Mouse (Mus musculus) cerebellum, adult 8-10 months (tissue): ENCODE data around the gene Spag6.

Experiments
- DNase-seq: peaks from one replicate; pipeline ENCODE4 v3.0.0; 2022

The Spag6 gene

DNA sequence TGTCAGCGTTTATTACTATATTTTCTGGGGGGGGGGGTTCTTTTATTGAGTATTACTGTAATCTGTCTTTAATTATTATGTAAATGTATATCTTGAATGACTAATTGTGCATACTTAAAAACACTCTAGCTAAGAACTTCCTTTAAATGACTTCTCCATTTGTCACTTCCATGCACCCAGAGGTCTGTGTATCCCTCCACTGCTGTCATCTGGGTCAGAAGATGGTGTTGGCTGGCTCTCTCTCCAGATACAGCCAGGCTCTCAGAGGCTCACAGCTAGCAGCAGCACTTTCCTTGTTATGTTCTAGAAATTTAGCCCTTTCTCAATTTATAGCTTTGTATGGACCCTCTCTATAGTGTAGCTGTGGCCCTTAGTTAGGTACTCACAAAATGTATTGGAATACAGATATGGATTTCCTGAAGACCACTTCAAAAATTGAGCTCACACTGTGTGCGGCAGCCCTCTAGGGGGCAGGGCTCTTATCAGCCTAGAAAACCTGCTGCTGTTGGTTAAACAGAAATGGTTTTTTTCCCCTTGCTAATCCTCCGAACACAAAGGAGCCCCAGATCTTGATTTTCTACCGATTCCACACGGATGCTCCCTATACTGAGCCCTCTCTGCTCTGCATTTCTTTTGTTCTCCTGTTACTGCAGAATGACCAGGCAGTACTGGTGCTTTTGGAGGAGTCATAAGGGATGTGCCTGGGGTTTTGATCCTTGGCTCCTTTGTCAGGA is 40.7 kb downstream of the Spag6 start:
- no peak for DNase-seq

DNA sequence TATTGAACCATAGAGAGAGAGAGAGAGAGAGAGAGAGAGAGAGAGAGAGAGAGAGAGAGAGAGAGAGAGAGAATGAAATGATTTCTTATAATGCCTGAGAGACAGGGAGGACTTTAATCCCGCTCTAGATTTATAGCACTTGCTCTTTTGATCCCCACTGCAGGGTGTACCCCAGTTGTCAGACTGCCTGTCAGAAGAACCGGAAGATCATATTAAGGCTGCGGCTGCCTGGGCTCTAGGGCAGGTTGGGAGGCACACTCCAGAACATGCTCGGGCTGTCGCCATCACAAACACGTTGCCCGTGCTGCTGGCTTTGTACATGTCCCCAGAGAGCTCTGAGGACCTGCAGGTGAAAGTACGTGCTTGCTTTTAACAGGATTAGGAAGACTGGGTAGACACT is 43.2 kb downstream of the Spag6 start:
- no peak for DNase-seq

DNA sequence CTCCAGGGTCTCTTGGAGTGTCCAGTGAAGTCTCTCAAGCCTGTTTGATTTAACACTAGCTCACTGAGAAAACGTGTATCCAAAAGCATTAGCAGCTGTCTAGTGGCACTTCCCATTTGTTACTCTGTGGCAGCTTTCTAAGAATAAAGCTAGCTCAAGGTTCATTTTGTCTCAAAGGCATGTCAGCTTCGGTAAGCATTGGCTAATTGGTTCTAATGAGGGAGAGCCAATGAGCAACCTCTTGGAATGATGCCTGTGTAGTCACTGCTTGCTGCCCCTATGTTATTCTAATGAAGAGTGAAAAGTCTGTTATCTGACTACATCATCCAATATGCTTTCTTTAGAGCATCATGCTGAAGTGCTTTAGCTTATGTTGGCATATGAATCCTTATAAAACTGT is 45.4 kb downstream of the Spag6 start:
- DNase-seq, result no peak

- DNase-seq, result peak; percentile 13
These were observed 62.3 kb downstream of the Spag6 start for GRCm38 (mm10) chr2:18756144-18756543.

DNA sequence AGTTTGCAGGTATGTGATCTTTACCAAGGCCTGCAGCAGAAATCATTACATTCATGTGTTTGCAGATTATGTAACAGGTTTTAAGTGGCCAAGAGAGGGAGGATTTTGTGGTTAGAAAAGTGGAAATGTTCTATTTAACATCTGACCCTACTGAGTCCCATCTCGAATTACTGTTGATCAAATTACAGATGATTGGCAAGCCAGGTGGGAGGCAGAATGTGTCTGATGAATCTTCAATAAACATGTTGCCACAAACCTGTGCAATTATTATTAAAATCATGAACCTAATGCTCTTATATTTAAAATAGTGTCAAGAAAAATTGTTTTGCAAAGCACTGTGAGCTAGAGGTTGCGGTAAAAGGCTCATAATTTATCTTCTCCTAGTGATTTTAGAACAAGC is 71.0 kb downstream of the Spag6 start:
- DNase-seq, result no peak

DNA sequence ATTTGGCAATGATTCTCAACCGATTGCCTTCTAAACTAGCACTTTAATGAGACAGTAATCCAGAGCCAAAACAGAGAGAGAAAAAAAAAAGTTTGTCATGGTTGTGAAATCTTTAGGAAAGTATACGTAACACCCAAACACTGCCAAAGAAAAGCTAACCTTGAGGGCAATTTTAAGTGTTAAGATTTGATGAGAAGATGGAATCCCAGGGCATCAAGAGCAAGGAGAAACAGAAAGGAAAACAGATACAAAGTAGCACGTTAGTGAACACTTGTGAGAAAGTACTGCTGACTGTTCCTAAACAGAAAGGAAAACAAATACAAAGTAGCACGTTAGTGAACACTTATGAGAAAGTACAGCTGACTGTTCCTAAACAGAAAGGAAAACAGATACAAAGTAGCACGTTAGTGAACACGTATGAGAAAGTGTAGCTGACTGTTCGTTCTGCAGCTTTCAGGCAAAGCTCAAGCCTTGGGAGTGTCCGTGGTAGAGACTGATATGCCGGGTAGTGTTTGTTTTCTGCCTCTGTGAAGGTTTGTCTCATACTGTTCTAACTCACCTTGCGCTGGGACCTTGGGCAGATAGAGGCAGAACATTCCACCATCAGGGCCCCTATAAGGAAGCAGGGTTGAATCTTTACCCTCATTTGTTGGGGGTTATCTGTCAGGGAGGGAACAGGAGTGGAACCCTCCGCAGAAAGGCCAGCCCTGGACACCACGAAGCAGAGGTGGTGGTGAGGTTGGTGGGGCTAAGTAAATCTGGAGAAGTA is 71.8 kb downstream of the Spag6 start:
- DNase-seq, result no peak

DNA sequence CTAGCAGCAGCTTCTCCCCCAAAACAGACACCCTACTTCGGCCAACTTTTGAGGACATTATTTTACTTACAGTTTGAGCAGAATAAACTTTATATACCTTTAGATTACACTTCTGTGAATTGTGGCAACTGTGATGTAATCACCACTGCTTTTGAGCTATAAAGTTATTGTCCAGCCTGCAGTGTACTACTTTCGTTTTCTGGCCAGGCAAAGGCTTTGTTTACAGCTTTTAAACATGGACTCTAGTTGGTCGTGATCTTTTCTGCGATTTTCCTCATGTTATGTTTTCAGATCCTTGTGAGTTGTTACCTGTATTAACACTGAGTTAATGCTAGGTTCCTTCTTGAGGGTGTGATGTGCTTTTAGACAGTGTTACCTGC is 72.6 kb downstream of the Spag6 start:
- no peak for DNase-seq

DNA sequence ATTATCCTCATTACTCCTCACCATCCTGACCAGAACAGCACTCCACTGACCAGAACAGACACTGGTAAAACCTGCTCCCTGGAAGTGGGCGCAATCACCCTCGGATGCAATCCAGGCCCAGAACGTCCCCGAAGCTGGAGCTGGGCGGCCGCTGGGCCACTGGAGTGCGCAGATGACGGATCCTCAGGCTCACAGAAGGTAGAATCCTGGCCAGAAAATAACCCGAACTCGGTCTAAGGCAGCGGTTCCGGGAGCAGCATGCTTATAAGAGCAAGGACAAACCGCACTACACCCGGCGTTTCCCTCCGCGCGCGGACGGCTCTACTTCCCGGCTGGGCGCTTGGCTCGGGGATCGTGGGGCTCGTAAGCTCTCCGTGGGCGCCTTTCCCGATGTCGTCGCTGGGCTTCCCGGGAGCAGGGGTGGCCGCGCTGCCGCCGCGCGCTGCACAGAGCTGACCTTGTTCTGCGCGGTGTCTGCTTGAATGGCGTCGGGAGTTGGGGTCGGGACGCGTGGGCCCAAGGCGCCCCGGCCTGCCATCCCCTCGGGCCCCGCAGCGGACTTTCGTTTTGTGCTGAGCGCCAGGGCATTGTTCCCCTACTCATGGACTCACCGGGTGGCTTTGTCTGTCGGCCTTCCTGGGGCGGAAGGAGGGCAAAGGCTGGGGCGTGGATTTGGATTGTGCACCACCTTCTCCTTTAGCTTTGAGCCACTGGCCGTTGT is 73.1 kb downstream of the Spag6 start:
- peak; percentile 67 for DNase-seq

DNA sequence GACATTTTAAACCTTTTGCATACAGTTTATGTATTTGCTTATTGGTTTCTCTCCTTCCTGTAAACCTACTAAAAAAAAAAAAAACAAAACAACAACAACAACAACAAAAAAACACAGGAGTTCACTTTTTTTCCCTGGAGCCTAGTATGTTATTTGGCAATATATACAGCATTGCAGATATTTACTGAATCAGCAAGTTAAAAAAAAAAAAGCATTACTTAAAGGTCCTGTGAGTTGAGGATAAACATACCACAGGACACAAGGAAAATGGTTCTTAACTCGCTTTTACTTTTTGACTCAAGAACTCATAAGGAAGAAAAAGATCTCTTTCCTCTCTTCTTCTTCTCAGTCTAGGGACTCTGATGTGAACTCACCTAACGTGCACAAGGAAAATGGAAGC is 74.6 kb downstream of the Spag6 start:
- DNase-seq, result no peak

DNA sequence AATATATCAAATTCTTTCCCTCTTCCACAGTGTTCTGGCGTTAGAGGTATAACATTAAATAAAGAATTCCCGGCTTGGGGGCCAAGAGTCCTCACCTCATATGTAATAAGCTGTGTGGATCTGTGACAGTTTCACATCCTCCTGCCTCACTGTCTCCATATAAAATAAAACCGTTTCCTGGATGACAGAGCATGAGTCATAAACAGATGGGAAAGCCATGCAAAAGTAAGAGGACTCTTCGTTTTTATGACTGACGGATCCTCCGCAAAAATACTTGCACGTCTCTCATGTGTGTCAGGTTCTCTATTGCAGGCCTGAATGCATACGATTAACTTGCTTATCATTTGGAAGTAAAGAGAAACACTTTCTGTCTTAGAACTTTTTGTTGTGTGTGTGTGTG is 78.6 kb downstream of the Spag6 start:
- DNase-seq, result no peak

GRCm38 (mm10) chr2:18774326-18774725 is 80.5 kb downstream of the Spag6 start:
- no peak for DNase-seq

- no peak for DNase-seq
These were observed 84.4 kb downstream of the Spag6 start for GRCm38 (mm10) chr2:18778220-18778619.

DNA sequence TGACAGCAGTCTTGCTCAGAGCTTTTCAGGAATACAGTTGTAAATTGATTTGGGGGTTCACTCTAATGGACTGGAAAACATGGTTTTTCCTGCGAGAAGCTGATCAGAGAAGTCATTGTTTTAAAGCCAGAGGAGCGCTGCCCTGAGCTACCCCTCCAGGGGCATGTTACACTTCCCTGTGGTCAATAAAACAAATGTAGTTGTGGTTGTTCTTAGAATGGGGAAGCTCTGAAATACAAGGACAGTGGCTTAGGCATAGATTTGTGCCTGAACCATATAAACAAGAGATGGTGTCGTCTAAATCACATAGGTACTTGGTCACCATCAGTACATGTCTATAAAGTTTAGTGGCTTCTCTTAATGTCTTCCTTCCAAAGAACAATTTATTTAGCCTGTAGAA is 86.0 kb downstream of the Spag6 start:
- DNase-seq, result no peak

- no peak for DNase-seq
These were observed 87.5 kb downstream of the Spag6 start for GRCm38 (mm10) chr2:18781296-18781695.

GRCm38 (mm10) chr2:18794261-18794660 is 100.4 kb downstream of the Spag6 start:
- no peak for DNase-seq

DNA sequence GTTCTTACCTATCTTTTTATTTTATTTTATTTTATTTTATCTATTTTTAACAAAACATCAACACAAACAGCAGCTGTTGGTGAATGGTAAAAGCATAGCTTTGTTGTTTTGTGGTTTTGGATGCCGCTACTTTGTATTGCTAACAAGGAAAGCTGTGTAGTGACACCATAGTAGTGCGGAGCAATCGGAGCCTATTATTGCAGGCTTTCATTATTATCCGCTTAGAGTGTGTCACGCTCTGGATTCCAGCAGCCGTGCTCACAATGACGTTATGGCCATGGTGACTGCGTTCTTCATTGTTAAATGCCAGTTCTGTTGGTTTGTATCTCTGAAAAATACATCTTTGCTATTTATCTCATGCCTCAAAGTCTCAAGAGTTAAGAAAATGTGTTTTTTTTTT is 103.9 kb downstream of the Spag6 start:
- no peak for DNase-seq

DNA sequence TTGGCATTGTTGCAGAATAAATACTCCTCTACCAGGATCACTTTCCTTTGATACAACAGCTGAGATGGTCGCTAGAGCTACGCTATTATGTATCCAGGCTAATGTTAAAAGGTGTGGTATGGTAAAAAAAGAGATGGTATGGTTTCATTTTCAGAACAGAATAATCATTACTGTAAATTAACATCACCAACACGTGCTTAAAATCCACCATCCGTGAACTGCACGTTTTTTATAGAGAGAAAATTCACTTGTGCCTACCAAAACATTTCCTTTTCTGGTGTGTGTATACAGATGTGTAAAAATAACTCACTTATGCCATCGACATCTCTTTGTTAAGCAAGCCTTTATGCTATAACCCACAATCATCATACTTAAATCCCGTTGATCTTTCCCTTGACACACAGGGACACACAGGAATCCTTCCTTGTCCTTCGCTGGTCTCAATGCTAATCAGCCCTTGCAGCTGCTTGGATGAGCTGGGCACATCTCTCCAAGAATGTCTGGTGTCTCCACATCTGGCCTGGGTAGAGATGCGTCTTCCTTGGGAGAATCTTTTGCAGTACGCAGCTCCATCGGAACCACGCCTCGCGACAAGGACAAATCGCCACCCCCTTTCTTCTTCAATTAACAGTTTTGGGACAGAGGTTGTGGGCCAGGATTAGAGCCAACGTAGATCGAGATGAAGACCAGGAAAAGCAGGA is 105.6 kb downstream of the Spag6 start:
- no peak for DNase-seq
